Mouse (Mus musculus) bone marrow, adult 2 months (tissue): ENCODE measurements around the gene Grm7.

Experiments
- CTCF ChIP-seq: fragments of 200-500 bp; IDR thresholded peaks from 2 replicates; pipeline ENCODE4 v1.5.1; 2011; ENCODE audit warnings: low read length, control low read depth; ENCODE audit not compliant: control insufficient read depth, insufficient read depth
- POLR2A ChIP-seq: fragments of 200-500 bp; IDR thresholded peaks from 2 replicates; pipeline ENCODE4 v1.6.1; 2011; ENCODE audit warnings: low read depth, mild to moderate bottlenecking, control low read depth, low read length, borderline replicate concordance; ENCODE audit not compliant: control insufficient read depth

- TF ChIP-seq CTCF, result no peak
- TF ChIP-seq POLR2A, result no peak
Observed at GRCm38 (mm10) chr6:111613834-111614233, 968.5 kb downstream of the Grm7 start.
